Mouse (Mus musculus): ENCODE data around the gene Fgf2. TPM values are rescaled to one million over a fixed set of nuclear protein-coding genes. Genes with fewer than 3 reads are reported as not detected.

Gene Fgf2
- polyA plus RNA-seq, 1 experiment from 2014 or later, result 4.1 TPM

DNA sequence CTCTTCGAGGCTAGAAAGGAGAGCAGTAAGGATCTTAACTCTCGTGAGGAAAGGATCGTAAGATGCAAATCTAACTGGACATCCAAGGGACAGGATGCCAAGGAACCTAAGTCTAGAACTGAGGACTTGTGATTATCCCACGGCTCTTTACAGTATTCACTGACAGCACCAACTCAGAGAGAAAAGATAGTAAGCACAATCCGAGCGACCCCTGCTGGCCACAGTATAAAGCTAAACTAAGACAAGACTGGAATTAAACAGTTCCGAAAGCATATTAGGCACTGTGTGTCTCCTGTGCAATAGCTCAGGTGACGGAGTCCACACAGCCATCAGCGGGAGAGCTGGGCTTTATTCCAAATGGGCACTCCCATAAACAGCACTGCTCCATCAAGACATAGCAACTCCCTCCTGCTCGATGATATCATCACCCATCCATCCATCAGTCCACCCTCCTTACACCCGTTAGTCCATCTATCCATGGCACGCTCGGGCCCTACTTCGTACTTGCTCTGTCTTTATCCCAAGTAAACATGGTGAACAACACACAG lies 66.3 kb downstream of the Fgf2 start:
- Histone ChIP-seq H3K36me3 (ENCODE audit: insufficient read depth) (no peaks in the 10 kb centered on the region), H3K9ac (no peak overlapping the region), H3K4me1 (ENCODE audit: insufficient read depth) (0 out of 2 replicates have a peak, but pooled peaks cover 4% of the 10 kb centered on the region), H3K4me2 (no peak overlapping the region), H3K27ac (ENCODE audit: low read depth) (no peak overlapping the region), H3K9me3 (ENCODE audit: low read depth, low read length) (no peaks in the 10 kb centered on the region), H3K27me3 (ENCODE audit: insufficient read depth, low read length) (no peaks in the 10 kb centered on the region), H3K4me3 (ENCODE audit: low read depth, low read length) (no peak overlapping the region)
- peak; percentile 84 for TF ChIP-seq CTCF (IDR thresholded peaks at IDR 0.05; ENCODE audit: low read depth)
- ATAC-seq (ENCODE audit: insufficient read depth), result no peak
- 48% methylated on average over 14 of the region's 14 CpGs for WGBS
- DNase-seq, result peak; percentile 94

DNA sequence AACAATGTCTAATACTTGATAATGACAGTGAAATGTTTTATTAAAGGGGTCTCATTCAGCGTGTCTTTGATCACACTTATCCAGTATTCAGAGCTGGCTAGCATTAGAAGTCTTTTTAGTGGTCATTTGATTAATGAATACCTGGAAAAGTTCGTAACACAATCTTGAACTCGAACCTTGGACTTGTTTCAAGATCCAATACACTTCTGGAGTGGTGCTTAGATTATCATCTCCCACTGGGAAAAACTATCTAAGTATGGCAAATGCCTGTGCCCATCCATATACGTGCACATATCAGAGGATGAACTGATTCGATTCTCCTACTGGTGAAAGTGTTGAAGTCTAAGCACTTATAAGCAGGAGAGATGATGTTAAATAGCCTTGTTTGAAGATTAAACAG lies 70.2 kb downstream of the Fgf2 start:
- Histone ChIP-seq H3K9me3 (ENCODE audit: low read depth, low read length) (no peaks in the 10 kb centered on the region), H3K36me3 (ENCODE audit: insufficient read depth) (no peaks in the 10 kb centered on the region), H3K9ac (peak overlapping the region; percentile 71; the same call in 1 of the 2 replicates), H3K27me3 (ENCODE audit: insufficient read depth, low read length) (no peaks in the 10 kb centered on the region), H3K4me1 (ENCODE audit: insufficient read depth) (peaks cover 9% of the 10 kb centered on the region; the same call in 1 of the 2 replicates), H3K4me3 (ENCODE audit: low read depth, low read length) (peak overlapping the region; percentile 93), H3K4me2 (peak overlapping the region; percentile 84), H3K27ac (ENCODE audit: low read depth) (no peak overlapping the region)
- no peak for ATAC-seq (ENCODE audit: insufficient read depth)
- WGBS, result 58% methylated on average over 5 of the region's 5 CpGs
- TF ChIP-seq CTCF (IDR thresholded peaks at IDR 0.05; ENCODE audit: low read depth), result no peak
- DNase-seq, result no peak

- Histone ChIP-seq H3K27ac (ENCODE audit: low read depth) (peak overlapping the region; percentile 86), H3K9me3 (ENCODE audit: low read depth, low read length) (no peaks in the 10 kb centered on the region), H3K9ac (peak overlapping the region; percentile 71), H3K27me3 (ENCODE audit: insufficient read depth, low read length) (no peaks in the 10 kb centered on the region), H3K4me2 (peak overlapping the region; percentile 84), H3K36me3 (ENCODE audit: insufficient read depth) (no peaks in the 10 kb centered on the region), H3K4me3 (ENCODE audit: low read depth, low read length) (peak overlapping the region; percentile 93), H3K4me1 (ENCODE audit: insufficient read depth) (peaks cover 9% of the 10 kb centered on the region; the same call in 1 of the 2 replicates)
- no peak for TF ChIP-seq CTCF (IDR thresholded peaks at IDR 0.05; ENCODE audit: low read depth)
- no peak for ATAC-seq (ENCODE audit: insufficient read depth)
- no peak for DNase-seq
- under 1% methylated on average over 30 of the region's 30 CpGs for WGBS
These were observed 70.9 kb downstream of the Fgf2 start for GRCm38 (mm10) chr3:37418961-37419457.

GRCm38 (mm10) chr3:37419458-37419991 lies 71.4 kb downstream of the Fgf2 start, which contains the start of gene Spata5:
Spata5 (plus strand) TSS chr3:37419896.
- Histone ChIP-seq H3K9ac (peak within 1 kb of the TSS; percentile 82), H3K36me3 (ENCODE audit: insufficient read depth) (no peaks in the 10 kb centered on the region), H3K4me2 (peak within 1 kb of the TSS; percentile 92), H3K4me1 (ENCODE audit: insufficient read depth) (peaks cover 9% of the 10 kb centered on the region; the same call in 1 of the 2 replicates), H3K4me3 (ENCODE audit: low read depth, low read length) (peak within 1 kb of the TSS; percentile 93), H3K9me3 (ENCODE audit: low read depth, low read length) (no peaks in the 10 kb centered on the region), H3K27ac (ENCODE audit: low read depth) (peak within 1 kb of the TSS; percentile 94), H3K27me3 (ENCODE audit: insufficient read depth, low read length) (no peaks in the 10 kb centered on the region)
- TF ChIP-seq CTCF (IDR thresholded peaks at IDR 0.05; ENCODE audit: low read depth), result no peak
- under 1% methylated on average over 41 of the region's 50 CpGs for WGBS
- ATAC-seq (ENCODE audit: insufficient read depth) (peak; percentile 95), DNase-seq (peak; percentile 99)

DNA sequence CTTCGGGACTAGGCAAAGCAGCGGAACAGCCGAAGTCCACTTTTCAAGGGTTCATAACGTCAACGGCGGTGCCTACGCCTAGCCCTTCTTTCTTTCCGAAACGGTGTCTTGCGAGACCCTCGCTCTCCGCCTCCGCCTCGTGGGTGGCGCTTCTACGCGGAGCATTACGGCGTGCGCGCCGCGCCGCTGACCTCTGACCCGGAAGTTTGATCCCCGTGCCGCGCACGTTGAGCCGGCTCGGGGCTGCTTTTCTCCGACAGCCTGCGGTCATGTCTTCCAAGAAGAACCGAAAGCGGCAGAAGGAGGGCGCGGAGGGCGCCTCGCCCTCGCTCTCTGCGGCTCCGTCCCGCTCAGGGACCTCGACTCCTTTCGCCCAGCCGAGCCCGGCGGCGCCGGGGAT lies 71.9 kb downstream of the Fgf2 start, which contains the start of gene Nudt6:
Gene Nudt6, minus strand, starts transcription at position 140 of the 400 bp plus-strand sequence.
- DNase-seq, result peak; percentile 99
- peak; percentile 88 for ATAC-seq (ENCODE audit: insufficient read depth)
- Histone ChIP-seq H3K27me3 (ENCODE audit: insufficient read depth, low read length) (no peaks in the 10 kb centered on the region), H3K36me3 (ENCODE audit: insufficient read depth) (no peaks in the 10 kb centered on the region), H3K9ac (peak within 1 kb of the TSS; percentile 82), H3K4me3 (ENCODE audit: low read depth, low read length) (peak within 1 kb of the TSS; percentile 93), H3K4me1 (ENCODE audit: insufficient read depth) (peaks cover 9% of the 10 kb centered on the region; the same call in 1 of the 2 replicates), H3K27ac (ENCODE audit: low read depth) (peak within 1 kb of the TSS; percentile 94), H3K4me2 (peak within 1 kb of the TSS; percentile 92), H3K9me3 (ENCODE audit: low read depth, low read length) (no peaks in the 10 kb centered on the region)
- TF ChIP-seq CTCF (IDR thresholded peaks at IDR 0.05; ENCODE audit: low read depth), result no peak
- WGBS, result under 1% methylated on average over 50 of the region's 50 CpGs

DNA sequence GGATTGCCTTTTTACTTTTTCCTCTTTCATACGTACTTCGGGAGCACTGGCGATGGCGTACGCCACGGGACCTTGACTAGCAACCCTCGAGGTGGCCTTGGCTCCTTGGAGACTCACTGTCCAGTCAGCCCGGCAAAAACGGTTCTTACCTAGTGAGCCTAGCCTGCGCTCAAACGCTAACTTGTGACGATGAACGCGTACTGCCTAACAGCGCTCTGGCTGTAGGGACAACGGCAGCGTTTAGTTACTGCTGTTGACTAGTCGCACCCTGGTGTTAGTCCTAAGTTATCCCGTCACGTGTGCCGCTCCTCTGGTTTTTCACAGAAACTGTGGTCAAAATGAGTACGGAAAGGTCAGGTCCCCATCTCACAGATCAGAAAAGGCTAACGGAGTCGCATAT lies 72.5 kb downstream of the Fgf2 start:
- DNase-seq, result peak; percentile 61

GRCm38 (mm10) chr3:37421179-37421578 lies 73.0 kb downstream of the Fgf2 start:
- Histone ChIP-seq H3K9me3 (ENCODE audit: low read depth, low read length) (no peaks in the 10 kb centered on the region), H3K4me1 (ENCODE audit: insufficient read depth) (peaks cover 9% of the 10 kb centered on the region; the same call in 1 of the 2 replicates), H3K4me2 (peak overlapping the region; percentile 92), H3K36me3 (ENCODE audit: insufficient read depth) (peaks cover 4% of the 10 kb centered on the region; the same call in 1 of the 2 replicates), H3K4me3 (ENCODE audit: low read depth, low read length) (peak overlapping the region; percentile 93), H3K9ac (peak overlapping the region; percentile 82), H3K27ac (ENCODE audit: low read depth) (no peak overlapping the region), H3K27me3 (ENCODE audit: insufficient read depth, low read length) (no peaks in the 10 kb centered on the region)
- ATAC-seq (ENCODE audit: insufficient read depth) (no peak), DNase-seq (no peak)
- WGBS, result 12% methylated on average over 3 of the region's 3 CpGs
- TF ChIP-seq CTCF (IDR thresholded peaks at IDR 0.05; ENCODE audit: low read depth), result no peak

More for the DNA sequence above, 72.5 kb downstream of the Fgf2 start:
- no peak for TF ChIP-seq CTCF (IDR thresholded peaks at IDR 0.05; ENCODE audit: low read depth)
- Histone ChIP-seq H3K4me1 (ENCODE audit: insufficient read depth) (peaks cover 9% of the 10 kb centered on the region; the same call in 1 of the 2 replicates), H3K36me3 (ENCODE audit: insufficient read depth) (no peaks in the 10 kb centered on the region), H3K27ac (ENCODE audit: low read depth) (peak overlapping the region; percentile 94), H3K4me3 (ENCODE audit: low read depth, low read length) (peak overlapping the region; percentile 93), H3K4me2 (peak overlapping the region; percentile 92), H3K27me3 (ENCODE audit: insufficient read depth, low read length) (no peaks in the 10 kb centered on the region), H3K9ac (peak overlapping the region; percentile 82), H3K9me3 (ENCODE audit: low read depth, low read length) (no peaks in the 10 kb centered on the region)
- no peak for ATAC-seq (ENCODE audit: insufficient read depth)
- under 1% methylated on average over 24 of the region's 24 CpGs for WGBS

Measured in lung, embryonic 14.5 days (tissue).